Mouse (Mus musculus) Patski (cell line): ENCODE measurements around the gene Bhlhe40. TPM values are rescaled to one million over a fixed set of nuclear protein-coding genes. Genes with fewer than 3 reads are reported as not detected.

Experiments used
- ATAC-seq: fragments of 100-300 bp; one replicate; pipeline ENCODE4 v1.8.0; 2021
- CTCF ChIA-PET: fragments of 350-600 bp; sonication (Branson Sonifier 250); formaldehyde crosslinking; loops from one replicate; lab custom pipeline; 2022; ENCODE audit warnings: inconsistent platforms; lab: Charles Lee
- POLR2A ChIA-PET: fragments of 350-600 bp; sonication (Branson Sonifier 250); formaldehyde crosslinking; loops from one replicate; lab custom pipeline; 2022; ENCODE audit warnings: antibody characterized with exemption, inconsistent platforms; lab: Charles Lee
- DNase-seq: peaks from one replicate; pipeline ENCODE4 v3.0.0-alpha.2; 2011; ENCODE audit warnings: low read depth, low spot score
- H3K27me3 ChIP-seq: fragments of 371-371 bp; one replicate; pipeline ENCODE4 v1.5.1; 2021
- CTCF ChIP-seq: fragments of 100-300 bp; IDR thresholded peaks from one replicate; pipeline ENCODE4 v1.5.1; 2021
- in situ Hi-C: fragments of 300-500 bp; cut with MboI; formaldehyde crosslinking; loops from 3 replicates; pipeline ENCODE4 v1.11.1; 2018; ENCODE audit warnings: low pct_unique_long_range_greater_than_20kb, mixed read lengths
- polyA plus RNA-seq: library from polyadenylated mRNA; unstranded; gene quantifications from one replicate; pipeline ENCODE4 v1.2.3, GENCODE M21; 2021

The Bhlhe40 gene
- polyA plus RNA-seq, 1 experiment from 2014 or later: 132 TPM

- in situ Hi-C loops: loop anchor here (5.0 kb wide), 1 partner anchor 33 kb away; no protein-coding TSS in a partner anchor
- TF ChIP-seq CTCF: no peak
- POLR2A ChIA-PET: interaction anchor here (1.0 kb wide), 2 partner anchors 40 to 41 kb away, joined by 3 to 4 read pairs; partner anchors contain the start of gene Bhlhe40
- no peaks in the 10 kb centered on the region for H3K27me3 ChIP-seq
- CTCF ChIA-PET: interaction anchor here (1.8 kb wide), 1 partner anchor 11 kb away, joined by 5 read pairs; no protein-coding TSS in a partner anchor
- ATAC-seq (no peak), DNase-seq (no peak)
These were observed 40.4 kb downstream of the Bhlhe40 start for GRCm38 (mm10) chr6:108700638-108701343.

DNA sequence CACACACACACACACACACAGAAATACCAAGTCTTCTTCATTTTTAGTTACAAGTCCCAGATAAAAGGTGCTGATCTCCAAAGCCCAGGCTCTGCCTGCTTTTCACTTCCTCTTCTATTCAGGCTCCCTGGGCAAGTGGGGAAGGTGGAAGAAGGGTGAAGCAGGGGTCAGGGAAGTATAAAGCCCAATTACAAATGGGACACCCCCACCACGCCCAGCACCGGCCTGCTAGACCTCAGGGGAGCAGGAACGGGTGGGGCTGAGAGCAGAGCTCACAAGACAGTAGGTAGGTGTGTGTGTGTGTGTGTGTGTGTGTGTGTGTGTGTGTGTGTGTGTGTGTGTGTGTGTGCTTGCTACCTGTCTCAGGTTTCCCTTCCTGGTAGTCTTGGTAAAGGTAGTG lies 42.2 kb downstream of the Bhlhe40 start:
- no peaks in the 10 kb centered on the region for H3K27me3 ChIP-seq
- POLR2A ChIA-PET: no interaction called here
- DNase-seq (no peak), ATAC-seq (no peak)
- in situ Hi-C loops: loop anchor here (5.0 kb wide), 1 partner anchor 35 kb away; no protein-coding TSS in a partner anchor
- no peak for TF ChIP-seq CTCF
- CTCF ChIA-PET: interaction anchor here (0.7 to 1.2 kb wide), 3 partner anchors 23 to 171 kb away, joined by 3 to 4 read pairs (median 3); partner anchors contain the start of gene Bhlhe40

DNA sequence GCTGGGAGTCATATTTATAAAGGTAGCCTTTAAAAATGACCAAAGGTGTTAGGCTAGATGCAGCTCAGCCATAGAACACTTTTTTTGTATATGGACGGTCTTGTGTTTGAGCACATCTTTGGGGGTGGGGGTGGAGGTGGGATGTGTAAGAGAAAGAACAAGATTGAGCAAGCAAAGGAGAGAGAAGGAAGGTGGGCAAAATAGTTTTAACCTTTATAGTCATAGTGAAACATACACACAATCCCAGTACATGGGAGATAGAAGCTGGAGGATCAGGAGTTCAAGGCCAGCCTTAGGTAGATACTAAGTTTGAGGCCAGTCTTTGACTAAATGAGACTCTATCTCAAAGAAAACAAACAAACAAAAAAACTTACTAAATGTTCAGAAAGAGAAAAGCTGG lies 42.7 kb downstream of the Bhlhe40 start:
- H3K27me3 ChIP-seq: no peaks in the 10 kb centered on the region
- CTCF ChIA-PET: interaction anchor here (0.7 to 1.2 kb wide), 2 partner anchors 42 to 171 kb away, joined by 3 to 4 read pairs; partner anchors contain the start of gene Bhlhe40
- DNase-seq (no peak), ATAC-seq (no peak)
- in situ Hi-C loops: loop anchor here (5.0 kb wide), 1 partner anchor 36 kb away; no protein-coding TSS in a partner anchor
- no peak for TF ChIP-seq CTCF
- POLR2A ChIA-PET: no interaction called here

GRCm38 (mm10) chr6:108704316-108705080 lies 44.1 kb downstream of the Bhlhe40 start:
- in situ Hi-C loops: loop anchor here (5.0 kb wide), 1 partner anchor 37 kb away; no protein-coding TSS in a partner anchor
- H3K27me3 ChIP-seq: no peaks in the 10 kb centered on the region
- TF ChIP-seq CTCF: no peak
- ATAC-seq (no peak), DNase-seq (no peak)
- ChIA-PET POLR2A (no interaction called here), CTCF (no interaction called here)

DNA sequence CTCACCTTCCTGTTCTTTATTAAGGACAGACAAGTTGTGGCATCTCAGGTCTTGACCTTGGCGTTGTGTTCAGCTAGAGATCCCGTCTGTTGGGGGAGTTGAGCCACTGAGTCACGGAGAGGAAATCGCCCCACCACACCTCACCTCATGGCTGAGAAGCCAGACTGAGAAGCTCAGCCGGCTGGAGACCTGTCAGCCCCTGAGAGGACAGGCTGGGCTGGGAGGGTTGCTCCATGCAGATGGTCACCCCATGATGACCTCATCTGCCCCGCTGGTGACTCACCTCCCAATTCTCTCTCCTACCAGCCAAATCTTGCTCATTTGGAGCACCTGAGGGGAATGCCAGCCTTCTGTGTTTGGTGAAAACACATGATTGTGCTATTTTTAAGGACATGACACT lies 45.5 kb downstream of the Bhlhe40 start:
- in situ Hi-C loops: no loop called here
- no peaks in the 10 kb centered on the region for H3K27me3 ChIP-seq
- ATAC-seq: peak; percentile 76
- DNase-seq: peak; percentile 75
- ChIA-PET CTCF (interaction anchor here (0.9 to 1.6 kb wide), 4 partner anchors 10 to 44 kb away, joined by 3 to 8 read pairs (median 3); no protein-coding TSS in a partner anchor), POLR2A (interaction anchor here (0.5 to 1.0 kb wide), 2 partner anchors 45 to 280 kb away, joined by 3 read pairs; no protein-coding TSS in a partner anchor)
- no peak for TF ChIP-seq CTCF

- in situ Hi-C loops: no loop called here
- H3K27me3 ChIP-seq: no peaks in the 10 kb centered on the region
- no peak for ATAC-seq
- ChIA-PET POLR2A (no interaction called here), CTCF (interaction anchor here (1.3 to 1.4 kb wide), 3 partner anchors 29 to 290 kb away, joined by 3 to 4 read pairs (median 3); no protein-coding TSS in a partner anchor)
- no peak for DNase-seq
- no peak for TF ChIP-seq CTCF
These were observed 46.7 kb downstream of the Bhlhe40 start for GRCm38 (mm10) chr6:108706994-108707645.

DNA sequence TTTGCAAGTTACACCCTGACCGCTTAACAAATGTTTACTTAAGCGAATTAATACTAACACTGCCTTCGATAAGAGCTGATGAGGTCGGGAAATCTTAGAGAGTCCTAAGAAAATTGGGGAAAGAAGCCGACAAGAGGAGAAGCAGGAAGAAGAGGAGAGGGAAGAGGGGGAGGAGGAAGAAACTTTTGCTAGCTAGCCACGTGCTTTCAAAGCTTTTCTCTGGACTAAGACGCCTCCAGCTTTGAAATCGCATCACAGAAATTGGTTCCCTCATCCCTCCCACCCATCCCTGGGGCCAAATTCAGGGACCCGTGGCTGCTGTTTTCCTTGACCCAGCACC lies 48.7 kb downstream of the Bhlhe40 start:
- DNase-seq: no peak
- no peak for TF ChIP-seq CTCF
- CTCF ChIA-PET: interaction anchor here (0.7 to 2.0 kb wide), 11 partner anchors 36 to 291 kb away, joined by 3 to 8 read pairs (median 4); partner anchors contain the start of gene Bhlhe40
- POLR2A ChIA-PET: interaction anchor here (1.6 to 2.6 kb wide), 2 partner anchors 44 to 47 kb away, joined by 3 to 10 read pairs; no protein-coding TSS in a partner anchor
- ATAC-seq: no peak
- in situ Hi-C loops: no loop called here
- H3K27me3 ChIP-seq: no peaks in the 10 kb centered on the region

GRCm38 (mm10) chr6:108709471-108710231 lies 49.2 kb downstream of the Bhlhe40 start:
- in situ Hi-C loops: loop anchor here (5.0 kb wide), 1 partner anchor 292 kb away; no protein-coding TSS in a partner anchor
- TF ChIP-seq CTCF: peak; percentile 92
- no peaks in the 10 kb centered on the region for H3K27me3 ChIP-seq
- DNase-seq (peak; percentile 49), ATAC-seq (peak; percentile 56)
- ChIA-PET CTCF (interaction anchor here (0.6 to 2.0 kb wide), 15 partner anchors 12 to 292 kb away, joined by 3 to 8 read pairs (median 3); partner anchors contain the start of gene Bhlhe40), POLR2A (interaction anchor here (1.6 to 2.6 kb wide), 2 partner anchors 45 to 48 kb away, joined by 3 to 10 read pairs; no protein-coding TSS in a partner anchor)

DNA sequence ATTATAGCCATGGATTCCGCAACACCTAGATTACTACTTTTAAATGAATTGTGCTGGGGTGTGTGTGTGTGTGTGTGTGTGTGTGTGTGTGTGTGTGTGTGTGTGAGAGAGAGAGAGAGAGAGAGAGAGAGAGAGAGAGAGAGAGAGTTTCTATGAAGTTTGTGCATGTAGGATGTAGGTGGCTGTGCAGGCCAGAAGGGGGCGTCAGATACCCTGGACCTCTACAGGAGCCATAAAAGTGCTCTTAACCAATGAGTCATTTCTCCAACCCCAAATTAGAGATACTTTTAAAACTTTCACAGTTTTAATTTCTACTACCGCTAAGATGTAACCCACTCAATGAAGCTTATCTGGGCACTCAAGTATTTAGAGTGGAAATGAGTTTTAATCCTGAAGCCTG lies 50.2 kb downstream of the Bhlhe40 start:
- POLR2A ChIA-PET: interaction anchor here (0.7 kb wide), 1 partner anchor 21 kb away, joined by 3 read pairs; no protein-coding TSS in a partner anchor
- ATAC-seq (no peak), DNase-seq (no peak)
- CTCF ChIA-PET: interaction anchor here (0.6 to 1.5 kb wide), 5 partner anchors 22 to 290 kb away, joined by 3 to 5 read pairs (median 3); no protein-coding TSS in a partner anchor
- H3K27me3 ChIP-seq: no peaks in the 10 kb centered on the region
- in situ Hi-C loops: loop anchor here (5.0 kb wide), 1 partner anchor 293 kb away; no protein-coding TSS in a partner anchor
- peak; percentile 63 for TF ChIP-seq CTCF
